Mouse (Mus musculus): ENCODE results near the gene Gm4969.

GRCm38 (mm10) chr7:19146793-19147192, 28.6 kb upstream of the Gm4969 start:
- TF ChIP-seq CTCF (IDR thresholded peaks at IDR 0.05) (no peak), POLR2A (IDR thresholded peaks at IDR 0.05; ENCODE audit: insufficient read depth, low read depth, low read length) (no peak), EP300 (IDR thresholded peaks at IDR 0.05; ENCODE audit: insufficient read depth, low read depth, low read length) (no peak)
